In the genomic region with DNA sequence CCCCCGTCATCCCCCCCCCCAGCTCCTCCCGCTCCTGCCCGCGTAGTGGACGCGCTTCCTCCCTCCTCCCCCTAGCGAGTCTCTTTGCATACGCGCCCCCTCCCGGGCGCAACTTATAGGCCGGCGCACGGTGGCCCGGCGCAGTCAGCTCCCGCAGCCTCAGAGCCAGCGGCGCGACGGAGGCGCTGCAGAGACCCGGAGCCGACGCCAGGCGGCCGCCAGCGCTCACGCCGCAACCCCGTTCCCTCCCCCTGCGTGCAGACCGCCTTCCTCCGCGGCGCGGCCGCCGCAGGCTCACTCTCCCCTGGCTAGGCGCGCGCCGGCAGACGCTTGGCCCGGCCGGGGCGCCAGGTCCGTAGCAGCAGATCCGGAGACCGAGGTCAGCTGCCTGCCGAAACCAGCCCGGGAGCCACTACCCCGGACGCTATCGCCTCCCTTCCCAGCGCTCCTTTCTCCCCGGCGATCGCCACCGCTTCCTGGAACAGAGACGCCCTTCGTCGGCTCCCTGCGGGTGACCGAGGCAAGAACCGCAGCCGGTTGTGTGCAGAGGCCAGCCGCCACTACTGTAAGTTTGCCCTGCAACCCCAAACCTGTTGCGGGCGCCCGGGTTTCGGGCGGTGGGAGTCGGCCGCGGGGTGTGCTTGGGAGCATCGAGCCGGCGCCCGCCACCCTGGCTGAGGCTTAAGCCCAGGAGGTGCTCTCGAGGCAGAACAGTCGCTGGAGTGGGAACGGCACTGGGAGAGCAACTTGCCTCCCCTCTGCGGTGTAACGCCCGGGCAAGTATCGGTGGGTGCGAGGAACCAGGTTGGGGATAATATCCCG, we compare ENCODE assay signal across 7 mouse cellular contexts. TPM values are rescaled to one million over a fixed set of nuclear protein-coding genes. Genes with fewer than 3 reads are reported as not detected.
A peak's percentile ranks its signal among the peaks of the same experiment; 100 is the strongest.
DNase-seq lines count a peak whose midpoint lies in the region; ATAC-seq and TF ChIP-seq lines count a peak whose summit lies in the region.

Gene Enc1 (plus strand): TSS at position 141 of the 822 bp plus-strand sequence.

- under 1% methylated on average over 77 of the region's 89 CpGs for WGBS in intestine, embryonic 16.5 days
- WGBS in midbrain, embryonic 11.5 days, result under 1% methylated on average over 84 of the region's 89 CpGs
- WGBS in small intestine, adult 2 months, result 1% methylated on average over 89 of the region's 89 CpGs

- peak; percentile 92 for ATAC-seq in intestine, embryonic 16.5 days
- peak; percentile 93 for ATAC-seq in midbrain, embryonic 11.5 days (ENCODE audit: low FRiP score)

- H3K9me3 ChIP-seq in intestine, embryonic 16.5 days (ENCODE audit: control insufficient read depth, low read length), result no peaks in the 10 kb centered on the region
- H3K9me3 ChIP-seq in midbrain, embryonic 11.5 days (ENCODE audit: control insufficient read depth, low read length), result no peaks in the 10 kb centered on the region

- H3K36me3 ChIP-seq in intestine, embryonic 16.5 days (ENCODE audit: control insufficient read depth, insufficient read depth, low read length), result peaks cover 8% of the 10 kb centered on the region; the same call in 1 of the 2 replicates
- H3K36me3 ChIP-seq in midbrain, embryonic 11.5 days (ENCODE audit: control insufficient read depth, insufficient read depth, low read length), result peaks cover 12% of the 10 kb centered on the region
- H3K36me3 ChIP-seq in small intestine, adult 2 months (ENCODE audit: control insufficient read depth, insufficient read depth, low read length), result peaks cover 11% of the 10 kb centered on the region

- peak; percentile 94 for DNase-seq in adrenal gland, postnatal 14 days
- DNase-seq in embryo, embryonic 9.5 days (ENCODE audit: extremely low spot score), result peak; percentile 93
- no peak for DNase-seq in gonadal fat pad, adult 2 months (ENCODE audit: low read depth)
- peak; percentile 89 for DNase-seq in left cerebral cortex, postnatal 4 days
- peak; percentile 99 for DNase-seq in midbrain, embryonic 11.5 days (ENCODE audit: low spot score, missing footprints)

- TF ChIP-seq CTCF in small intestine, adult 2 months (IDR thresholded peaks at IDR 0.05; ENCODE audit: extremely low read depth, insufficient read length, insufficient replicate concordance, low read depth, low read length), result peak; percentile 64

- peak within 1 kb of the TSS; percentile 96 for H3K9ac ChIP-seq in intestine, embryonic 16.5 days (ENCODE audit: low read depth, low read length)
- peak within 1 kb of the TSS; percentile 89 for H3K9ac ChIP-seq in midbrain, embryonic 11.5 days (ENCODE audit: low read length)

- peak; percentile 93 for TF ChIP-seq POLR2A in small intestine, adult 2 months (IDR thresholded peaks at IDR 0.05; ENCODE audit: low read depth, low read length)

- intact Hi-C loops in left cerebral cortex, postnatal 4 days (cut with DNase I), result loop anchor here (10.0 kb wide), 4 partner anchors 144 to 404 kb away; no protein-coding TSS in a partner anchor

- peak within 1 kb of the TSS; percentile 94 for H3K4me3 ChIP-seq in intestine, embryonic 16.5 days (ENCODE audit: low read length)
- H3K4me3 ChIP-seq in midbrain, embryonic 11.5 days (ENCODE audit: low read depth, low read length), result peak within 1 kb of the TSS; percentile 81
- H3K4me3 ChIP-seq in small intestine, adult 2 months (ENCODE audit: low read depth, low read length), result peak within 1 kb of the TSS; percentile 90

- H3K4me1 ChIP-seq in intestine, embryonic 16.5 days (ENCODE audit: control insufficient read depth, insufficient read depth, low read length), result peaks cover 36% of the 10 kb centered on the region
- H3K4me1 ChIP-seq in midbrain, embryonic 11.5 days (ENCODE audit: control insufficient read depth, insufficient read depth, low read length), result peaks cover 45% of the 10 kb centered on the region
- peaks cover 22% of the 10 kb centered on the region for H3K4me1 ChIP-seq in small intestine, adult 2 months (ENCODE audit: control insufficient read depth, insufficient read depth, insufficient read length, low read length)

- H3K4me2 ChIP-seq in intestine, embryonic 16.5 days (ENCODE audit: low read depth, low read length), result peak within 1 kb of the TSS; percentile 92
- H3K4me2 ChIP-seq in midbrain, embryonic 11.5 days, result peak within 1 kb of the TSS; percentile 91

- H3K27me3 ChIP-seq in intestine, embryonic 16.5 days (replicated peaks; ENCODE audit: control insufficient read depth, insufficient read depth, low read length), result no peaks in the 10 kb centered on the region
- H3K27me3 ChIP-seq in midbrain, embryonic 11.5 days (ENCODE audit: control insufficient read depth, insufficient read depth, low read length), result peaks cover 7% of the 10 kb centered on the region; the same call in 1 of the 2 replicates
- H3K27me3 ChIP-seq in small intestine, adult 2 months (ENCODE audit: control insufficient read depth, insufficient read depth, low read length), result no peaks in the 10 kb centered on the region

- H3K27ac ChIP-seq in intestine, embryonic 16.5 days (ENCODE audit: low read length), result peak within 1 kb of the TSS; percentile 98
- peak within 1 kb of the TSS; percentile 97 for H3K27ac ChIP-seq in midbrain, embryonic 11.5 days (ENCODE audit: low read depth, low read length)
- H3K27ac ChIP-seq in small intestine, adult 2 months (ENCODE audit: insufficient read depth, low read depth, low read length), result peak within 1 kb of the TSS; percentile 80

RNA-seq across cellular contexts. Expression of gene Enc1, which starts in this region (rescaled TPM):
- 15.0 and 19.0 TPM in 2 replicates for total RNA-seq in adrenal gland, postnatal 14 days (2021)
- polyA plus RNA-seq in gonadal fat pad, adult 2 months (2012; rRNA removed), result 12.9 and 13.8 TPM in 2 replicates
- polyA plus RNA-seq in intestine, embryonic 16.5 days (2015; fragmentation: Nextera tagmentation; extraction: Ambion mirVana), result 5.8 and 6.1 TPM in 2 replicates
- 100 to 1,000 TPM; 740 to 833 TPM for total RNA-seq in left cerebral cortex, postnatal 4 days (2021)
- 18.4 and 19.8 TPM in 2 replicates for polyA plus RNA-seq in midbrain, embryonic 11.5 days (2014; fragmentation: Nextera tagmentation; extraction: Ambion mirVana)
- polyA plus RNA-seq in small intestine, adult 2 months (2012; rRNA removed), result 3.4 and 4.6 TPM in 2 replicates

Comparison
In these comparisons a context has a peak if more than half of its experiments do, and no peak if none do; other contexts are left out.
1. RNA of gene Enc1 (total RNA-seq): 740 to 833 TPM in left cerebral cortex, postnatal 4 days; 15.0 to 19.0 TPM in adrenal gland, postnatal 14 days; every median in the first group is over 10 times any median in the second.
2. Peak in every context shown above with its lines, with median percentiles within 50 percentile points of each other: H3K27ac ChIP-seq and H3K4me3 ChIP-seq.